Mouse (Mus musculus) kidney, adult 18-20 months (tissue): ENCODE data around the gene Ugt1a1.

Source experiments
- DNase-seq: peaks from one replicate; pipeline ENCODE4 v3.0.0; 2021

Ugt1a1 gene

DNA sequence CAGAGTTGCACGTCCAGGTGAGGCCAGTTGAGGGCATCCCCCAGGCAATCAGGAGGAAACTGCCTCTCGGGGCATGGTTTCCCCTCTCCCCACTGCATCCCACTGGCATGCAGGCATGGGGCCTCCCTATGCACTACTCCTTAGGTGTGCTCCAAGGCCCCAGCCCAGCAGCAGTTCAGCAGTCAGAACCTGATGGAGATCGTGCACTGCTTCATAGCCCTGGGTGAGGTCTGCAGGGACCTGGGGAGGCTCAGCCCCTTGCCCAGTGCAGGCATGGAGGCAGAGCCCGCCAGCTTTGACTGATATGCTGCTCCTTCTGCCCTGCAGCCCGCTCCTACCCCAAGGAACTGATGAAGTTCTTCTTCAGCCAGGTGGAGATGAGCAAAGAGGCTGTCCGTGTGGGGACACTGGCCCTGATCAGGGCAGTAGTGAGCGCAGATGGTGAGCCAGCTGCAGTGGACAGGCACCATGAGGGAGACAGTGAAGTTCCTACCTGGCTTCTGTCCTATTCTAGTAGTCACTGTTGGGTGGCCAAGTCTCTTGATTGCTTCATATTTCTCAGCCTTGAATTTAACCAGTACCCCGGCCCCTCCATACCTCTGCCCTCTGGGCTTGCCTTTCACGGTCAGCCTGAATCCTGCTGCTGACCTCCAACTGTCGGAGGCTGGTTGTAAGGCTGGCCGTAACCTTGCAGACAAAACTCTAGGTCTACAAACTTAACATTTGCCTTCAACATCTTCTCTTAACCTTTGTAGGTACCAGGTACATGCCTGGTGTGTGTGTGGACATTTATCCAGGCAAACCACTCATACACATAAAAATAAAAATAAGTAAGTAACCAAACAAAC lies 23.5 kb downstream of the Ugt1a1 start:
- DNase-seq: no peak

DNA sequence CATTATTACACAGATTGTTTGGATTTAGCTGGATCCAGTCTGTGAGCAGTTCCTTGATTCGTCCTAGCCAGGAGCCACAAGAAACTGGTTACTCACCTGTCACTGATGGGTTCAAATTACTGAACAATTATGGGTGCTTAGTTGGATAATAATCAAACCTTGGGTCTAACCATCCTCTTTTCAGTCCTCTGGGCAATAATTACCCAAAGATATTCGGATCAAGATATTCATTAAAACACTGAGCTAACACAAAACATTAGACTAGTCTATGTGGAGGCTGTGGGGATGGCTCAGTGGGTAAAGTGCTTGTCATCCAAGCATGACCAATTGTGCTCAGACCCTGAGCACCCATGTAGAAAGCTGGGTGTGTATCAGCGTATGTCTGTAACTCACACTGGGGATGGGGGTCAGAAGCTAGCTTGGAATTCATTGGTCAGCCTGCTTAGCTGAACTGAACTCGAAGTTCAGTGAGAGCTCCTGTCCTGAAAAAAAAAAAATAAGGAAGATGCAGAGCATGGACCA lies 24.2 kb downstream of the Ugt1a1 start:
- DNase-seq: no peak

DNA sequence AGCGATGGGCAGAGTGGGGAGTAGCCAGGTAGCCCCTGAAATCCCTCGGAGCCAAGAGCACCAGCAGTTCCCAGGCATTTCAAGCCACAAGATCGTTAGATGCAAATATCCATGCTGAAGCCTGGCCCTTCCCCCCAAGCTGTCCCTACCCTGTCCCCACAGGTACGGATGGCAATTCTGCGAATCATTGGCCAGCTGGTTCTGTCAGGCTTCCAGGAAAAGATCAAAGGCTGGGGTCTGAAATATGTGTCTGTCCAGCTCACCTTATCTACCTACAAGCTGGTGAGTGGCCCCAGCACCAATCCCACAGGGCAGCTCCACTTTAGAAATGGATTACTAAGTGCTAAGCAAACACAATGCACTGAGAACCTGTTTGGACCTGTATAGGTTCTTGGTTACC lies 25.6 kb downstream of the Ugt1a1 start:
- DNase-seq: no peak

DNA sequence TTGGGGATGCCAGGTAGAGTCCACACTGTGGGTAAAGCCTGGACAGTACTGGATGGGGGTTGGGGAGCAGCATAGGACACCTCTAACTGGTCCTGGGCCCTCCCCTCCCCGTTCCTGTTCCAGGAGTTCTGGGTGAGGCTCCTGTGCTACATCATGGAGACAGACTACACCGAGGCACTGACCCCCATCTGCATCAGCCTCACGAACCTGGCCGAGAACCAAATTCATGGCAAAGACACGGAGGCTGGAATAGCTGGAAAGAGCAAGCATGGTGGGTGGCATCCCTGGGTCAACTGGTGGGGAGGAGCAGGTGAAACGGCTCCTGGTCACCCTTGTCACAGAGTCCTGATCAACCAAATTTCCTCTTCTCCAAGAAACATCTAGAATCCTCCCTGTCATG lies 27.0 kb downstream of the Ugt1a1 start:
- DNase-seq: no peak

DNA sequence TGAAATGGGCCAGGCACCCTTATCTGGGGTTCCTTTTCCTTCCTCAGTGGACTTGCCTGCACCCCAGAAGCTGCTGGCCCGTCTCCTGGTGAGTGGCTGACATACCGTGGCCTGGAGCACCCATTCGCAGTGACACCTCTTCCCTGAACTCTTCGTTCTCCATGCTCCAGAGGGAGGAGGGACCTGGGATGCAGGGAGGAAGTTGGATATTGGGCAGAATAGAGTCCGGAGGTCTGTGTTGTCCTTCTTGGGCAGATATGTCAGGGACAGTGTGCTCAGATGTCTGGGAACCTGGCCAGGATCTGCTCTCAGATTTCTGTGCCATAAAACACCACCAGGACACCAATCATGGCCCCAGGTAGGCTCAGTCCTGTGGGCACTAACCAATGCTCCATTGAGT lies 28.3 kb downstream of the Ugt1a1 start:
- no peak for DNase-seq

DNA sequence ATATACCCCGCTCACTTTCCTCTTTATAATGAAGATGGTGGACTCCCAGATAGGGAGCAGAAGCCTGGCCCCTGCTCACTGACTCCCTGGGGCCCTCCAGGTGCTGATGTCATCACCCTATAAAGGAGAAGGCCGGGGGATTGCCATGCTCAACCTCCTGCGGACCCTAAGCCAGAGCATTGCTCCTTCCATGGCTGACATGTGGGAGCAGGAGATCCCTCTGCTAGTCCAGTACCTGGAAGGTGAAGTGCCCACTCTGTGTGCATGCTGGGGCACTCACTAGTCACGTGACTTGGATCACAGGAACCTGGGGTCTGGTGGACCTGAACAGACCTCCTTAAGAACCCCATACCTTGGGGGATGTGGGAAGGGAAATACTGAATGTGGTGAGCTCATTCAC lies 28.8 kb downstream of the Ugt1a1 start:
- no peak for DNase-seq

DNA sequence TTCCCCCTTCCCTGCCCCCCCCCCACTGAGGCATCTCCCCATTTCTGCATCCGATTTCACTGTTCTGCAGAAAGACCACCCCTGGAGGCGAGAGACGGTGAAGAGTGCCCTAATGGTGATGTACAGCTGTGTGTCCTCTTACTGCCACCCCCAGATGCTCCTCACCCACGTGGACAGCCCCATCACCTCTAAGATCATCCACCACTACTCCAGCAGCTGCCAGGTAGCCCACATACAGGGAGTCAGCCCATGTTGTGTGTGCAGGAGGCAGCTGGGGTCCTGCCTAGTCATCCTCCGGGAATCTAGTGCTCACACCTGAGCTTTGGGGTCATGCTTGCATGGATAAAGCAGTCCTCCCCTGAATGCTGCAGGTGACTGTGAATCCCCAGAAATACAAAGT lies 32.1 kb downstream of the Ugt1a1 start:
- DNase-seq: no peak

DNA sequence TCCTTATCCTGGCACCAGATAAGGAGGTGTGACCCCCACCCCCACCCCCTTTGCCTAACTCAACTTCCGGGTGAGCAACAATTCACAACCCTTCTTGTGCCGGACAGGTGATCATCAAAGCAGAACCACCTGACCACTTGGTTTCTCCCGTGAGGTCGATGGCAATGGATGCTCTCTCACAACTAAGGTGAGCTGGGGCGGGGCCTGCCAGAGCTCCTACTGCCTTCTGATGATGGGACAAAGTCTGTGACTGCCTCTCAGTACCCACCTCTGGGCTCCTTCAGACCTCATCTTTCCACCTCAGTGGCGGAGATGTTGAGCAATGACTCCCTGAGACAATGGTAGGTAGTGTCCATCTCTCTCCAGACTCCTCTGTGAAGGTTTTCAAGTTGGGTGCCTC lies 34.1 kb downstream of the Ugt1a1 start:
- DNase-seq: no peak

DNA sequence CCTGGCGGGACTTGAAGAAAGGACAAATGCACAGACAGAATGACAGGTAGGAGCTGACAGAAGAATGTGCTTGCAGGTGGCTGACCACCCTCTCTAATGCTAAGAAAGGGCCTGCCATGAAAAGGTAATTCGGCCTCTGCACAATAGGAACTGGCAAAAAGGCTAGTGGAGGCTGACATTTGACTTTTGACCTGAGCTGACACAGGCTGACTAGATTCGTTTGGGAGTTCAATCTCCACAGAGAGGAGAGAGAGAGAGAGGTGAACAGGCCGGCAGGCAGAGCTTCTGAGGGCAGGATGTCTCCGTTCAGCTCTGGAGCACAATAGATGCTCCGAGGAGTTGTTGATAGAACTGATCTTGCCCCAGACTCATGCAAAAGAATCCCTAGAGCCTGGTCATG lies 34.6 kb downstream of the Ugt1a1 start:
- DNase-seq: no peak

DNA sequence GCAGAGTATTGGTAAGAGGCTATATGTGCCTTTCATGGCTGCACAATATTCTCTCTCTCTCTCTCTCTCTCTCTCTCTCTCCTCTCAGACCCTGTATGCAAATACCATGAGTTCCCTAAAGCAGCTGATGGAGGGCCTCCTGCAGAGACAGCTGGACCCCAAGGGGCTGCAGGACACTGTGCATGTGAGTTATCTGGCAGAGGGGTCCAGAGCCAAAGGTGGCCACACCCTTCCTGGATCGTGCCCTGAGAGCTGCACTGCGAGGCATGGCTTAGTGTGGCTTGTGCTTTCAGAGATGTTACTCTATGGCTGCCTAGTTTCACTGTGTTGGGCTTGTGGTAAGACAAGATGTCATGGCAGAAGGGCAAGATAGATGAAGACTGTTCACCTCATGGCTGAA lies 35.9 kb downstream of the Ugt1a1 start:
- no peak for DNase-seq

DNA sequence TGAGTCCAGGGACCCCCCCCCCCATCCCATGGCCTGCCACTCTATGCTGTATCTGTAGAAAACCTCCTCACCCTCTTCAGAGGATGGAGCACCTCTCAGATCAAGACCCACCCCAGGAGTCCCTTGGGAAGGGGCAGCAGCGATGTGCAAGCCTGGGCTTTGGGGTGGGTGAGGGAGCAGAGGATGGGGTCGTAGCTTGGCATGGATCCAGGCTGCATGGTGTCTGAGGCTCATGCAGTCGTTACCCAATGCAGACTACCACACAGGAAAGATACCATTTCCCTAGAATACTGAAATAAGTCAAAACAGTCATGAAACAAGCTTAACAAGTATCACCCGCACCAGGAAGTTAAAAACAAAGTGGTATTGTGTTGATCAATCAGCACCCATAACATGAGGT lies 36.9 kb downstream of the Ugt1a1 start:
- DNase-seq: no peak

DNA sequence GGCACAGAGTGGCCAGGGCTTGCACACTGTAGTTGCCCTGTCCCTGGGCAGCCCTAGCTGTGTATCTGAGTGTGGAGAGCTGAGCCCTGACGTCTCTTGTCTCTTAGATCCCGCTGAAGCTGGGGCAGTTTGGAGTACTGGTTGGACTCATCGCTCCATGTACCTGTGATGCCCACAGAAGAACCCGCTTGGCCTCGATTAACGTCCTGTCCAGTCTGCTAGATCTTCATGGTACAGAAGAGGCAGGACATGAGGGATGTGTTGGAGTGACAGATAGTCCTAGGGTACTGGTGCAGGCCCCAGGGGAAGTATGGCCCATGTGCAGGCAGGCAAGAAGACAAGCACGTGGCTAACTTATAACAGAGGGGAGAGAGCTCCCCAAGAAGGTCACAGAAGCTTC lies 37.8 kb downstream of the Ugt1a1 start:
- no peak for DNase-seq

DNA sequence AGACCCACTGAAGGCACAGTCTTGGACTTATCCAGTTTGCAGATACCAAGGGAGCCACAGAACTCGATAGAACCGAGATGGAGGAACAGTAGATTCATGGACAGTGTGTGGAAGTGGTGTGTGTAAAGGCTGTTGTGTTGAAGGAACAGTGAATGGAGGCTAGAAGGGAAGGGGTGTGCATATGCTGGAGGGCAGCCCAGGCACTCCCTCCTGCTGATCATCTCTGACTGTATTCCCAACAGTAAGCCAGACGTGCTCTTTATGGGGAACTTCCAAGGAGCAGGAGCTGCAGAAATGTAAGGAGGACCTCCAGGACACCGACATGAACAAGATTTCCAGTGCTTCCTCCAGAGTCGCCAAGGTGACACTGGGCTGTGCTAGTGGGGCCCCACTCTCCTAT lies 38.3 kb downstream of the Ugt1a1 start:
- DNase-seq: no peak

DNA sequence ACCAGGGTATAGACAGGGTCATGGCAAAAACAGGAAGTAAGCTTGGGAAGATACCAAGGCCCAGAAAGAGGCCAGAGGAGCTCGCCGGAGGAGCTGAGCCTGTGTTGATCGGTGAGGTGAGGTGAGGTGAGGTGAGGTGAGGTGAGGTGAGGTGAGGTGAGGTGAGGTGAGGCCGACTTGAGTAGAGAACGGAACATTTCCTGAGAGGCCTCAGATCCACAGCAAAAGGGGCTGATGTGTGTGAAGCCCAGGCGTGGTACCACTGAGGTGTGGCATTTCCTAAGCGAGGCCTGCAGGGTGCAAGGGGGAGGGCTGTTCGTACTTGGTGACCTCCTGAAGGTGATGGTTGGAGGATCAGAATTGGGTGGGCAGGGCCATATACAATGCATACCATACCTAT lies 41.3 kb downstream of the Ugt1a1 start:
- no peak for DNase-seq

DNA sequence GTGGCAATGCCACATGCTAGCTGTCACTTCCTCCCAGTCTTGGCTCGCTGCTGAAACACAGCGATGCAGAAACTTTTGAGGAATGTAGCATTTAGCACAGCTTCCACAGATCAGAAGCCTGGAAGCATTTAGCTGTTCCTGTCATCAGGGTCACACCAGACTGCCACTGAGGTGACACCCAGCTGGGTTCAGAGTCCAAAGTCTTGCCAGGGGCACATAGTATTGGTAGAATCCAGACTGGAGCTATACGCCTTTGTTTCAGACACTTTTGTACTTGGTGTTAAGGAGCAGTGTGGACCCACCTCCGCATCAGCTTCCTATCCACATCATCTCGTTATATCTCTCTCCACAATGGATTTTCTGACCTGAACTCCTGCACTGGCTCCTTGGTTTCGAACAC lies 41.8 kb downstream of the Ugt1a1 start:
- DNase-seq: no peak

DNA sequence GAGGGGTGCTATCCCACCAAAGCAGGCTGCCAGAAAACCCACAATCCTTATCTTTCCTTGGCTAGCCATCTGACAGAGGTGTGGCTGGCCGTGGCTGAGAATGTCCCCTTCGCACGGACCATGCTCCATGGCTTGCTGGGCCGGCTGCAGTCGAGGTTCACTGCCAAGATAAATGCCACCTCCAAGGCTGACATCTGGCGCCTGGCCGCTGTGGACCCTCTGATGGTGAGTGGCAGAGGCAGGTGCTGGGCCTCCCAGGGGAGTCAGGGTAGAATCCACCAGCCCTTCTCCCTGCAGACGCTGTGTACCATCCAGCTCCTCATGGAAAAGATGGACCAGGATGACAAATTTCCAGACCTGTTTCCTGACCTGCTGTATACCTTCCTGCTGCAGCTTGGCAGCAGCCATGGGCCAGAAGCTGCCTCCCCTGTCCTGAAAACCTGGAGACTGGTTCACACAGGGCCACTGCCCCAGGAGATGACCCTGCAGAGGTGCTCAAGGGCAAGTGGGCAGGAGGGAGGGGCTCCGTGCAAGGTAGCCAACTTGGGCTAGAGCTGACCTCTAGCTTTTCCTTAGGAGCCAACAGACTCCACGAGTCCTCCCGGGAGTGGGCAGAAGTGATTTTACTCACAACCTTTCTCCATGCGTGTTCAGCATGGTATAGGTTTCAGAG lies 43.2 kb downstream of the Ugt1a1 start:
- no peak for DNase-seq

DNA sequence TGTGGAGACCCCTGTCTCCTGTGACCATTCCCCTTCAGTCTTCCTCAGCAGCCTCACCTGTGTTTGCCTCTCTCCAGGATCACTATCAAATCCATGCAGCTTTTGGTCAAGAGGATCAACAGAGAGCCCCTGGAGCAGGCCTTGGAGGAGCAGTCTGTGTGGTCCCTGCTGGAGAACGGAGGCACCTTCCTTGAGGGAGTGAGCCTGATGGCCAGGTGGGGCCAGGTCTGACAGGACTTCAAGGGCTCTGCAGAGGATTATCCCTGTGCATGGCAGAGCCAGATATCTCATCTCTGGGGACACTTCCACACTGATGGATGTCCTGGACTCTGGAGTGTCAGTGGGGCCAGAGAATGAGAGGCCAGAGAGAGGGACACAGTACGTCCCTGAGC lies 43.7 kb downstream of the Ugt1a1 start:
- no peak for DNase-seq

DNA sequence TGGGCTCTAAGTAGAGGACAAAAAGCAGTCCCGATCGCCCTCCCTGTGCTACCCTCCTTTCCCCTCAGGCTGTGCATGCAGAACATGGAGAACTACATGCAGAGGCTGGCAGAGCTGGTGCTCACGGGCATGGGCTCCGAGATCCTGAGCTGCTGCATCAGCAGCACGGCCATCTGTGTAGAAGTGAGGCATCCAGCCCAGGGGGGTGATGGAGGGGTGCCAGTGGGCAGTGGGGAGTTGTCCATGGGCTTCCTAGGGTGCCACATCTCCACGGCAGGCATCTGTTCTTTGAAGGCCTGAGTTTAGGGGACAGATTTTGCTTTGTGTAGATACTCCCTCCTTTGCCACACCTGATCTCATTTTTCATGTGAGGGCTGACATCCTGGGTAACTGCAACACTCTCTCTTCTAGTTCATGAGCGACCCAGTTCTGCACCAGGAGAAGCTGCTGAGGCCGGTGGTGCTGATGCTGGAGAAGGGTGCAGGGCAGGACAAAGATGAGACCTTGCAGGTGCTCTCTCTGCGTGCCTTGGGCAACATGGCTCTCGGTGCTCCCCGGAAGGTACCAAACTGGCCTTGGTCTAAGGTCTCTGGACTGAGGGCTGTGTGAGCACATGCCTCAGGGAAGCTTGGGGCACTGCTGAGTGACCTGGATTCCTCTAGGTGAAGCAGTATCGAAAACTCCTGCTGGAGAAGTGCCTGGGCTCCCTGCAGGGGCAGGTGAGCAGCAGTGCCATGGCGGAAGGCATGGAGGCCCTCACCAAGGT lies 44.4 kb downstream of the Ugt1a1 start:
- DNase-seq: no peak

DNA sequence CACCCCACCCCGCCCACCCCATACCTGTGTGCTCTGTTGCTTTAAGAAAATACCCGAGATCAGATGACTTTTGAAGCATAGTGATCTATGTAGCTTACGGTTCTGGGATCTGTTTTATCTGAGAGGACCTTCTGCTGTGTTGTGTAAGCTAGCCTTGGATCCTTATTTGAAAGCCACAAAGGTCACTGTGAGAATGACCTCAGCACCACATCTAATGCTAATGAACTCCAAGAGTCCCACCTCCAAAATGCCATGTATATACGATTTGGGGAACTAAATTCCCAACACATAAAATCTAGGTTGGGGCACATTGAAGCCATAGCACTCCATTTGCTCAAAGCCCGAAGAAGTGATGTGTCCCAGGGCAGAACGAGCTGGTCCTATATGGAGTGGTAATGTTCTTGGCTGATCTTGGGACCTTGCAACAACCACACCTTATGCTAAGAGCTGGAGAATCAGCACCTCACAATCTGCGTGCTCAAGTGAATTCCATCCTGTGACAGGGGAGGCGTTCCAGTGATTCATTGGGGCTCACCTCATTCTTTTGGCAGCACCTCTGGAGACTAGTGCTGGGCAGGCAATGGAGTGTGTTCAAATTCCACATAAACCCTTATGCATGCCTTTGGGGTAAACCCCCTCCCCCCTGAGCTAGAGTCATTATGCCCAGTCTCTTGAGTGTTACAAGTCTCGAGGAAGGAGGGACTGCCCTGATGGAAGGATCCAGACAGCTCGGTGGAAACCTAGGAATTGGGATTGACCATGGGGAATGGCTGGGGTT lies 45.3 kb downstream of the Ugt1a1 start:
- no peak for DNase-seq

DNA sequence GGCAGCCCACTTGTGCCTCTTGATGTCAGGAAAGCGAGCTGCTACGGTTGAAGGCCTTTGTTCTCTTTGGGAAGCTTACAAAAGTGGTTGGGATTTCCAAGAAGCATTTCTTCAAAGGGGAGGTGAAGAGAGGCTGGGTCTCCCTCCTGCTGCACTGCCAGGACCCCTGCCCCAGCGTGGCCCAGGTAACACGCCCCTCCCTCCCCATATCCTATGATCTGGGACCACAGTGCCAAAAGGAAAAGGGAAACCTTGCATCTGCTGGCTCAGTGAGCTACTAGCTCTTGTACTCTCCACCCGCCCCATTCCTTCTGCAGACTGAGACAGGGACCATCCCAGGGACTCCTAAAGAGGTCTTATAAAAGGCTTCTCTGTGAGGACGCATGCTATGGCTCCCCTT lies 45.9 kb downstream of the Ugt1a1 start:
- no peak for DNase-seq

DNA sequence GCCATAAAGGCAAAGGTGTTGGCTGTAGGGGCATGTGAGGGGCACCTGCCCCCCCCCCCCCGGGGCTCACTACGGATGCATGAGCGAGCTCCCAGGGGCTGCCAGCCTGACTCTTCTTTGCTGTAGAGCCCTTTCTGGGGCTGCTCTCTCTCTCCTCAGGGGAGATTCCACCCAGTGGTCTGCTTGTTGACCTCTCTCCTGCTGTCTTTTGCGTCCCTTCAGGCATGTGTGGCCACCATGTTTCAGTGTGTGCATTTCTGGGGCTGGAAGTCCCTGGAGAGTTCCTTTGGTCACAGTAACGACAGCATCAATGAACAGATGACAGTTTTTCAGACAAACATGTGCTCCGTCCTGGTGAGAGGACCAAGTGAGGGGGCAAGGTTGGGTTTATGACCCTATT lies 46.6 kb downstream of the Ugt1a1 start:
- no peak for DNase-seq

DNA sequence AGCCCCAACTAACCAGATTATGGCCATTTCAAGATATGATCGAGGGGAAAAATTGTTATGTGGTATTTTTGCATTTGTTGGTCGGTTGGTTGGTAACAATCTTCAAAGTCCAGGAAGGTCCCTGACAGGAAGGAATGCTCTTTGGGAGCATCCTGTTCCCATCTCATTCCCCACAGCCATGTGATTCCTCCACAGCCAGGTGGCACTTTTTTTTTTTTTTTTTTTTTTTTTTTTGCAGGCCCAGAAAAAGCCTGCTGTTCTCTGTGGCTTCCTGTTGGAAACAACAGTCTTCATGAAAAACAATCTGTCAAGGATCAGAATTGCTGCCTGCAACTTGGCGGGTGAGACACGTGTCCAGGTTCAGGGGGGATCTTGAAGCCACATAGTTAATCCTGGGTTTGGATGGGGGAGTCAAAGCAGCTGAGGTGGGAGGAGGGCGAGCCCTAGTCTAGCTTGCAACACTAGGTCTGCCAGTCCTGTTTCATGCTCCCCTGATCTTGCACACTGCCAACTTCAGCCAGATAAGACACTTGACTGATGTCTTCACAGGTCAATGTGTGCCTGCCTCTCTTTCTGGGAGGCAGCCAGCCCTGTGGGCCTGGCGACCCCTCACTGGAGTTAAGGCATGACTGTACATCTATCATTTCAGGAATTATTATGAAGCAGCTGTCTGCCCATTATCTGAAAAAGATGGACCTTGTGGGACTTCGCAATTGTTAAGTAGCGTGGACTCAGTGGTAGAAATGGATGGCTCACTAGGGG lies 47.3 kb downstream of the Ugt1a1 start:
- no peak for DNase-seq
